Mouse (Mus musculus) hindbrain, embryonic 16.5 days (tissue): ENCODE data around the gene Exosc10. TPM values are rescaled to one million over a fixed set of nuclear protein-coding genes. Genes with fewer than 3 reads are reported as not detected.
A peak's percentile ranks its signal among the peaks of the same experiment; 100 is the strongest.

Experiments
- ATAC-seq: fragments of 200-750 bp; cut with Nextera tagmentation; 2 replicates; pipeline ENCODE4 v1.8.0; 2017; ENCODE audit warnings: moderate TSS enrichment, moderate library complexity
- H3K27ac ChIP-seq: fragments of 300-500 bp; sonication (generic); 2 replicates; pipeline ENCODE4 v1.5.1; 2014; ENCODE audit warnings: low read depth, mild to moderate bottlenecking, control low read depth, low read length, moderate library complexity
- H3K27me3 ChIP-seq: fragments of 300-500 bp; sonication (generic); replicated peaks from 2 replicates; pipeline ENCODE4 v1.6.1; 2014; ENCODE audit warnings: low read length; ENCODE audit not compliant: control insufficient read depth, insufficient read depth
- H3K36me3 ChIP-seq: fragments of 300-500 bp; sonication (generic); 2 replicates; pipeline ENCODE4 v1.6.1; 2014; ENCODE audit warnings: mild to moderate bottlenecking, low read length, moderate library complexity, mixed read lengths; ENCODE audit not compliant: control insufficient read depth, insufficient read depth
- H3K4me1 ChIP-seq: fragments of 300-500 bp; sonication (generic); 2 replicates; pipeline ENCODE4 v1.6.1; 2014; ENCODE audit warnings: low read depth, low read length; ENCODE audit not compliant: control insufficient read depth, insufficient read depth
- H3K4me2 ChIP-seq: fragments of 300-500 bp; sonication (generic); 2 replicates; pipeline ENCODE4 v1.6.1; 2014; ENCODE audit warnings: mild to moderate bottlenecking, low read length, control low read depth, moderate library complexity
- H3K4me3 ChIP-seq: fragments of 300-500 bp; sonication (generic); 2 replicates; pipeline ENCODE4 v1.5.1; 2014; ENCODE audit warnings: mild to moderate bottlenecking, low read length, control low read depth, moderate library complexity
- H3K9ac ChIP-seq: fragments of 300-500 bp; sonication (generic); 2 replicates; pipeline ENCODE4 v1.6.1; 2014; ENCODE audit warnings: low read depth, mild to moderate bottlenecking, control low read depth, low read length, moderate library complexity
- H3K9me3 ChIP-seq: fragments of 300-500 bp; sonication (generic); 2 replicates; pipeline ENCODE4 v1.6.1; 2014; ENCODE audit warnings: mild to moderate bottlenecking, low read length, moderate library complexity; ENCODE audit not compliant: control insufficient read depth
- WGBS: fragments of 180-500 bp; shearing (Covaris S2); extraction: QIAGEN DNeasy Blood & Tissue Kit; methylation state at CpG from one replicate; pipeline ENCODE4 v1.1.7; 2014; 5-methylcytosine and 5-hydroxymethylcytosine counted together
- polyA plus RNA-seq: library from polyadenylated mRNA; unstranded; fragments of >200 nt; fragmentation: Nextera tagmentation; extraction: Ambion mirVana; gene quantifications from 2 replicates; pipeline ENCODE4 v1.2.1, GENCODE M21; 2015

Exosc10 gene
- polyA plus RNA-seq, 1 experiment from 2014 or later, result 84.8 TPM

GRCm38 (mm10) chr4:148600316-148600715 is 42.1 kb downstream of the Exosc10 start:
- Histone ChIP-seq H3K4me1 (no peaks in the 10 kb centered on the region), H3K4me3 (no peak overlapping the region), H3K9ac (no peak overlapping the region), H3K9me3 (no peaks in the 10 kb centered on the region), H3K27ac (no peak overlapping the region), H3K27me3 (no peaks in the 10 kb centered on the region), H3K36me3 (peaks cover 9% of the 10 kb centered on the region), H3K4me2 (no peak overlapping the region)
- ATAC-seq, result no peak
- 96% methylated on average over 4 of the region's 4 CpGs for whole genome bisulfite sequencing

- Histone ChIP-seq H3K27ac (no peak overlapping the region), H3K4me2 (no peak overlapping the region), H3K4me1 (no peaks in the 10 kb centered on the region), H3K9me3 (no peaks in the 10 kb centered on the region), H3K36me3 (peaks cover 3% of the 10 kb centered on the region; the same call in 1 of the 2 replicates), H3K27me3 (no peaks in the 10 kb centered on the region), H3K4me3 (no peak overlapping the region), H3K9ac (no peak overlapping the region)
- no peak for ATAC-seq
- WGBS, result 91% methylated on average over 4 of the region's 4 CpGs
These were observed 43.6 kb downstream of the Exosc10 start for GRCm38 (mm10) chr4:148601871-148602270.

GRCm38 (mm10) chr4:148602357-148603120 is 44.3 kb downstream of the Exosc10 start, which contains the start of gene Masp2:
Gene Masp2 (plus strand): TSS chr4:148602554.
- no peak for ATAC-seq
- Histone ChIP-seq H3K36me3 (peaks cover 2% of the 10 kb centered on the region; the same call in 1 of the 2 replicates), H3K9ac (no peak within 1 kb of the TSS), H3K27me3 (no peaks in the 10 kb centered on the region), H3K4me3 (no peak within 1 kb of the TSS), H3K27ac (no peak within 1 kb of the TSS), H3K4me1 (no peaks in the 10 kb centered on the region), H3K4me2 (no peak within 1 kb of the TSS), H3K9me3 (no peaks in the 10 kb centered on the region)
- 89% methylated on average over 14 of the region's 14 CpGs for WGBS

GRCm38 (mm10) chr4:148603376-148604139 is 45.3 kb downstream of the Exosc10 start:
- Histone ChIP-seq H3K36me3 (peaks cover 2% of the 10 kb centered on the region; the same call in 1 of the 2 replicates), H3K9ac (no peak overlapping the region), H3K4me1 (no peaks in the 10 kb centered on the region), H3K4me2 (no peak overlapping the region), H3K9me3 (no peaks in the 10 kb centered on the region), H3K27me3 (no peaks in the 10 kb centered on the region), H3K4me3 (no peak overlapping the region), H3K27ac (no peak overlapping the region)
- WGBS, result 69% methylated on average over 10 of the region's 10 CpGs
- ATAC-seq, result no peak; the same call in 1 of the 2 replicates

GRCm38 (mm10) chr4:148604141-148604540 is 45.9 kb downstream of the Exosc10 start:
- Histone ChIP-seq H3K4me1 (no peaks in the 10 kb centered on the region), H3K27ac (no peak overlapping the region), H3K4me3 (no peak overlapping the region), H3K36me3 (0 out of 2 replicates have a peak, but pooled peaks cover 2% of the 10 kb centered on the region), H3K27me3 (no peaks in the 10 kb centered on the region), H3K4me2 (no peak overlapping the region), H3K9me3 (no peaks in the 10 kb centered on the region), H3K9ac (no peak overlapping the region)
- no peak for ATAC-seq
- WGBS, result 81% methylated on average over 7 of the region's 7 CpGs

GRCm38 (mm10) chr4:148604541-148605165 is 46.4 kb downstream of the Exosc10 start:
- Histone ChIP-seq H3K4me1 (no peaks in the 10 kb centered on the region), H3K27ac (no peak overlapping the region), H3K9me3 (no peaks in the 10 kb centered on the region), H3K4me3 (no peak overlapping the region), H3K36me3 (0 out of 2 replicates have a peak, but pooled peaks cover 2% of the 10 kb centered on the region), H3K27me3 (no peaks in the 10 kb centered on the region), H3K4me2 (no peak overlapping the region), H3K9ac (no peak overlapping the region)
- 90% methylated on average over 3 of the region's 3 CpGs for WGBS
- ATAC-seq, result no peak

- Histone ChIP-seq H3K9ac (no peak overlapping the region), H3K27ac (no peak overlapping the region), H3K4me2 (no peak overlapping the region), H3K36me3 (0 out of 2 replicates have a peak, but pooled peaks cover 2% of the 10 kb centered on the region), H3K9me3 (no peaks in the 10 kb centered on the region), H3K4me1 (no peaks in the 10 kb centered on the region; the same call in 1 of the 2 replicates), H3K27me3 (no peaks in the 10 kb centered on the region), H3K4me3 (no peak overlapping the region)
- peak; percentile 27; the same call in 1 of the 2 replicates for ATAC-seq
- 28% methylated on average over 5 of the region's 5 CpGs for WGBS
These were observed 49.5 kb downstream of the Exosc10 start for GRCm38 (mm10) chr4:148607758-148608157.

GRCm38 (mm10) chr4:148609805-148610204 is 51.6 kb downstream of the Exosc10 start:
- H3K4me1 ChIP-seq, result no peaks in the 10 kb centered on the region; the same call in 1 of the 2 replicates

More at GRCm38 (mm10) chr4:148609805-148610204, 51.6 kb downstream of the Exosc10 start:
- H3K27ac ChIP-seq, result no peak overlapping the region
- H3K9me3 ChIP-seq, result no peaks in the 10 kb centered on the region
- ATAC-seq, result no peak
- no peaks in the 10 kb centered on the region for H3K27me3 ChIP-seq
- 0 out of 2 replicates have a peak, but pooled peaks cover 8% of the 10 kb centered on the region for H3K36me3 ChIP-seq
- H3K4me3 ChIP-seq, result no peak overlapping the region
- WGBS, result 67% methylated on average over 5 of the region's 5 CpGs
- H3K9ac ChIP-seq, result no peak overlapping the region
- no peak overlapping the region for H3K4me2 ChIP-seq
